Mouse (Mus musculus) left cerebral cortex, adult 9 months (tissue): ENCODE results near the gene Rfx8.

Source experiments
- DNase-seq, 2 experiments: peaks; one replicate each; pipeline ENCODE4 v3.0.0; 2022; ENCODE audit warnings: low spot score in 2 of 2

Rfx8 gene

GRCm38 (mm10) chr1:39720632-39721350, at the start of gene Rfx8:
TSS of gene Rfx8 (minus strand) at chr1:39720997.
- no peak for DNase-seq

GRCm38 (mm10) chr1:39770436-39770835, 49.6 kb upstream of the Rfx8 start:
- no peak for DNase-seq

GRCm38 (mm10) chr1:39768017-39768416, 47.2 kb upstream of the Rfx8 start:
- DNase-seq, result no peak

- DNase-seq, result no peak
These were observed 45.2 kb upstream of the Rfx8 start for GRCm38 (mm10) chr1:39765854-39766493.

- peak; percentile 48 to 83 for DNase-seq
These were observed 41.2 kb upstream of the Rfx8 start for GRCm38 (mm10) chr1:39762025-39762370.

GRCm38 (mm10) chr1:39761211-39762024, 40.6 kb upstream of the Rfx8 start:
- peak; percentile 8 to 65 for DNase-seq

GRCm38 (mm10) chr1:39760181-39760715, 39.5 kb upstream of the Rfx8 start:
- no peak for DNase-seq

GRCm38 (mm10) chr1:39759231-39760175, 38.7 kb upstream of the Rfx8 start:
- no peak for DNase-seq

- DNase-seq, result no peak
These were observed 37.4 kb upstream of the Rfx8 start for GRCm38 (mm10) chr1:39758244-39758643.

- no peak for DNase-seq
These were observed 36.2 kb upstream of the Rfx8 start for GRCm38 (mm10) chr1:39756952-39757351.

- DNase-seq, result no peak
These were observed 33.6 kb upstream of the Rfx8 start for GRCm38 (mm10) chr1:39754224-39754957.

- DNase-seq, result no peak
These were observed 30.7 kb upstream of the Rfx8 start for GRCm38 (mm10) chr1:39751537-39751936.

GRCm38 (mm10) chr1:39749664-39750063, 28.9 kb upstream of the Rfx8 start:
- DNase-seq, result no peak

- DNase-seq, result no peak
These were observed 28.4 kb upstream of the Rfx8 start for GRCm38 (mm10) chr1:39749214-39749613.

- DNase-seq, result no peak
These were observed 27.9 kb upstream of the Rfx8 start for GRCm38 (mm10) chr1:39748666-39749065.

GRCm38 (mm10) chr1:39746464-39746863, 25.7 kb upstream of the Rfx8 start:
- DNase-seq, result no peak

GRCm38 (mm10) chr1:39740948-39741347, 20.2 kb upstream of the Rfx8 start:
- DNase-seq, result peak in 1 of 2 experiments; percentile 11

GRCm38 (mm10) chr1:39740002-39740401, 19.2 kb upstream of the Rfx8 start:
- DNase-seq, result no peak

- DNase-seq, result no peak
These were observed 15.3 kb upstream of the Rfx8 start for GRCm38 (mm10) chr1:39735927-39736604.

GRCm38 (mm10) chr1:39735493-39735892, 14.7 kb upstream of the Rfx8 start:
- no peak for DNase-seq
